Mouse (Mus musculus) liver, embryonic 12.5 days (tissue): Measurements from ENCODE around the gene Sod3. TPM values are rescaled to one million over a fixed set of nuclear protein-coding genes. Genes with fewer than 3 reads are reported as not detected.
A peak's percentile ranks its signal among the peaks of the same experiment; 100 is the strongest.

ENCODE experiments used
- ATAC-seq: fragments of 200-750 bp; cut with Nextera tagmentation; 2 replicates; pipeline ENCODE4 v1.8.0; 2017; ENCODE audit warnings: moderate number of reproducible peaks, mild to moderate bottlenecking, moderate library complexity
- H3K27ac ChIP-seq: fragments of 300-500 bp; sonication (generic); 2 replicates; pipeline ENCODE4 v1.5.1; 2016; ENCODE audit warnings: mild to moderate bottlenecking
- H3K27me3 ChIP-seq: fragments of 300-500 bp; sonication (generic); replicated peaks from 2 replicates; pipeline ENCODE4 v1.6.1; 2016; ENCODE audit warnings: mild to moderate bottlenecking, moderate library complexity
- H3K36me3 ChIP-seq: fragments of 300-500 bp; sonication (generic); 2 replicates; pipeline ENCODE4 v1.6.1; 2016; ENCODE audit warnings: mild to moderate bottlenecking, moderate library complexity
- H3K4me1 ChIP-seq: fragments of 300-500 bp; sonication (generic); 2 replicates; pipeline ENCODE4 v1.6.1; 2016
- H3K4me2 ChIP-seq: fragments of 300-500 bp; sonication (generic); 2 replicates; pipeline ENCODE4 v1.6.1; 2016; ENCODE audit warnings: mild to moderate bottlenecking, moderate library complexity
- H3K4me3 ChIP-seq: fragments of 300-500 bp; sonication (generic); 2 replicates; pipeline ENCODE4 v1.5.1; 2016; ENCODE audit warnings: mild to moderate bottlenecking, moderate library complexity
- H3K9ac ChIP-seq: fragments of 300-500 bp; sonication (generic); 2 replicates; pipeline ENCODE4 v1.6.1; 2016; ENCODE audit warnings: mild to moderate bottlenecking, moderate library complexity
- H3K9me3 ChIP-seq: fragments of 300-500 bp; sonication (generic); replicated peaks from 2 replicates; pipeline ENCODE4 v1.6.1; 2016; ENCODE audit warnings: mild to moderate bottlenecking, moderate library complexity
- WGBS: fragments of 180-500 bp; shearing (Covaris S2); methylation state at CpG from one replicate; pipeline ENCODE4 v1.1.7; 2016; ENCODE audit not compliant: insufficient replicate concordance; 5-methylcytosine and 5-hydroxymethylcytosine counted together
- polyA plus RNA-seq: library from polyadenylated mRNA; unstranded; fragments of >200 nt; fragmentation: Nextera tagmentation; extraction: Ambion mirVana; gene quantifications from 2 replicates; pipeline ENCODE4 v1.2.1, GENCODE M21; 2016

Gene Sod3
- polyA plus RNA-seq, 1 experiment from 2014 or later: 2.0 TPM

DNA sequence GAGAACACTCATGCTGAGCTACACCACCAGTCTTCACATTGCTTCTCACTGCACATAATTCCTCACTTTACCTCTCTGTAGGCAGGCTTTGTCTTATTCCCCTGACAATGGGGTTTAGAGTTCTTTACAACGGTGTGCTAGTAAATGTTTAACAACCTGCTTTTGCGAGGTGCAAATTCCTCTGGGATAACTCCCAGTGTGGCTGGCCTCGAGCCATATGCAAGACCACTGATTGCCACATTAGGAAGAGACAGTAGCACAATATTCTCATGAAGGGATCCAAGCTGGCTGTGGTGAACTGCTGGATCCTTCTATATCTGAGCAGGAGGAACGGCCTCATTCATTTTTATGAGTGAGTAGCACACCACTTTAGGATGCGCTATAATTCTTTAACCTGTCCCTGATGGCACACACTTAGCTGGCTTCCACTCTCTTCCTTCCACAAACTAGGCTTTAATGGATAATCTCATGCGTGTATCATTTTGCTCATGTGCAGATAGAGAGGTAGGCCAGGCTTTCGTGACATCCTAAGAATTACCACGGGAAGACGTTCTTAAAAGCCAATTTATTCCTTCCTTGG, 6.3 kb upstream of the Sod3 start:
- H3K9me3 ChIP-seq: no peaks in the 10 kb centered on the region
- peaks cover 4% of the 10 kb centered on the region; the same call in 1 of the 2 replicates for H3K4me1 ChIP-seq
- H3K4me2 ChIP-seq: no peak overlapping the region
- no peak overlapping the region for H3K9ac ChIP-seq
- no peak for ATAC-seq
- H3K4me3 ChIP-seq: no peak overlapping the region
- H3K27me3 ChIP-seq: no peaks in the 10 kb centered on the region
- no peak overlapping the region for H3K27ac ChIP-seq
- WGBS: 67% methylated on average over 9 of the region's 9 CpGs
- H3K36me3 ChIP-seq: no peaks in the 10 kb centered on the region

DNA sequence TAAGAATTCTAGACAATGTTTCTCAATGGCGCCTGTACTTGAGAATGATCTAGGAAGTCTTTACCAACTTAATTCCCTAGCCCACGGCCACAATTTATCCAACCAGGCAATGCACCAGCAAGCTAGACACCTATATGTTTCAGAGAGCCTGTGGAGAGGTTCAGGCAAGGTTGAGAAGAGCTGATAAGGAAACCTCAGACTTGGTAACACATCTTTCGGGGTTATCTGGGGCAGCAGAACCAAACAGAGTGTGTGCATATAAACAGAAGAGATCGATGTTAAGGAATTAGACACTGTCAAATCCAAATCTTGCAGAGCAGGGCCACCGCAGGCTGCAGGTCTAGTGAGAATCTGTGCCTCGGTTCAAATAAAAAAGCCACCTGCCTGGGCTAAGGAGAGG, 5.5 kb upstream of the Sod3 start:
- H3K9me3 ChIP-seq: no peaks in the 10 kb centered on the region
- no peak overlapping the region for H3K9ac ChIP-seq
- no peaks in the 10 kb centered on the region for H3K27me3 ChIP-seq
- H3K4me3 ChIP-seq: no peak overlapping the region
- WGBS: 30% methylated on average over 6 of the region's 6 CpGs
- H3K36me3 ChIP-seq: no peaks in the 10 kb centered on the region
- no peak overlapping the region for H3K4me2 ChIP-seq
- H3K4me1 ChIP-seq: peaks cover 4% of the 10 kb centered on the region; the same call in 1 of the 2 replicates
- ATAC-seq: no peak
- no peak overlapping the region for H3K27ac ChIP-seq

DNA sequence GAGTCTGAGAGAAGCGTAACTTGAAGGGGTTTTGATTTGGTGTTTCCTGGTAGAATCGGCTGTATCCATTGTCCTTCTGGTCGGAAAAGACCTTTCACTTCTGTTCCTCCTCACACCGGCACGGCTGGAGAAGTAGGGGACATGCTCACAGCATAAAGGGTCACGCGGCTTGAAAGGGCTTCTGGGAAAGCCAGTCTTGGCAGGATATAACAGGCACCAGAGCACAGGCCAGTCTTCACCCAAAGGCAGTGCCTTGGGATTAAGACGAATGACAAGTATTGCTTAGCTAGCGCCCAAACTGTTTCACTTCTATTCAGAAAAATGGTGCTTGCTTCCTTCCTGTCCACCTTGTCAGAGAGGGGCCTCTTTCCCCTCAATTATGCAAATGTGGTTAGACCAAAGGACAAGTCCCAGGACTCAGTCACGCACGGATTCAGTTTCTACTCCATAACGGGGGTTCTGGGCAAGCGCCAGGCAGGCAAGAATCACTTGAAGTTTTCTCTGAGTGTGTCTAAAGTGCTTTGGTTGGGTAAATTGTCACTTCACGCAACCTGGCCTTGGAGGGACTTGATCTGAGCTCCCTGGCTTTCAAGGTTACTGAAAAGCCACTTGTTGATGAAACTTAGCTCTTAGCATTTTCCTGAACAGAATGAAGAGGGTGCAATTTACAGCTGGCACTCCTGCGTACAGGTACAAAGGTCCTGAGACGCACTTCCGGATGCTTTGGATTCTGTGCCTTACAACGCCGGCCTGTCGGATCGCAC, 3.1 kb upstream of the Sod3 start:
- no peak overlapping the region for H3K4me3 ChIP-seq
- H3K9ac ChIP-seq: no peak overlapping the region
- H3K27me3 ChIP-seq: no peaks in the 10 kb centered on the region
- peaks cover 4% of the 10 kb centered on the region; the same call in 1 of the 2 replicates for H3K4me1 ChIP-seq
- no peaks in the 10 kb centered on the region for H3K9me3 ChIP-seq
- ATAC-seq: no peak
- H3K36me3 ChIP-seq: no peaks in the 10 kb centered on the region
- 60% methylated on average over 21 of the region's 21 CpGs for WGBS
- no peak overlapping the region for H3K4me2 ChIP-seq
- peak overlapping the region; percentile 14; the same call in 1 of the 2 replicates for H3K27ac ChIP-seq

GRCm38 (mm10) chr5:52362776-52363467, 669 bp upstream of the Sod3 start:
- WGBS: 70% methylated on average over 6 of the region's 6 CpGs
- Histone ChIP-seq H3K4me3 (no peak overlapping the region), H3K27me3 (peaks cover 9% of the 10 kb centered on the region), H3K9ac (no peak overlapping the region), H3K27ac (no peak overlapping the region), H3K4me2 (no peak overlapping the region), H3K4me1 (peaks cover 4% of the 10 kb centered on the region; the same call in 1 of the 2 replicates), H3K36me3 (no peaks in the 10 kb centered on the region), H3K9me3 (no peaks in the 10 kb centered on the region)
- no peak for ATAC-seq

DNA sequence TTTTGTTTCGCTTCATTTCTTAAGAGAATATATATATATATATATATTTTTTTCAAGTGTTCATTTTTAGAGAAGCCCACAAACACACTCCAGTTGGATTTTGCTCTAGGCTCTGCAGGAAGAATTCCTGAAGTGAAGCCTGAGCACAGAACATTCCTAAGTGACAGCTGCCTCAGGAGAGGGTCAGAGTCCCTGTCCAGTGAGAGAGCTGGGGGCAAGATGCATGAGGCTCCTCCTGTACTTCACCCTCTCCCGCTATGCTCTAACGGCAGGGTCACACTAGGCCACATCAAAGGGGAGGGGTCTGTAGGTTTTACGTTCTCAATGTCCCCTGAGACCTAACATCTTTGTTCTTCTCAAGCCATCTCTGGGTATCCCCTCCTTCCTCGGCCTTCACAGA, 930 bp downstream of the Sod3 start:
- no peaks in the 10 kb centered on the region for H3K36me3 ChIP-seq
- no peaks in the 10 kb centered on the region for H3K9me3 ChIP-seq
- WGBS: 62% methylated on average over 5 of the region's 5 CpGs
- ATAC-seq: no peak
- H3K4me2 ChIP-seq: no peak overlapping the region
- H3K4me1 ChIP-seq: peaks cover 4% of the 10 kb centered on the region; the same call in 1 of the 2 replicates
- no peak overlapping the region for H3K9ac ChIP-seq
- no peak overlapping the region for H3K4me3 ChIP-seq
- peaks cover 22% of the 10 kb centered on the region for H3K27me3 ChIP-seq
- H3K27ac ChIP-seq: no peak overlapping the region

- no peaks in the 10 kb centered on the region for H3K9me3 ChIP-seq
- no peaks in the 10 kb centered on the region for H3K36me3 ChIP-seq
- H3K27me3 ChIP-seq: peaks cover 22% of the 10 kb centered on the region
- H3K9ac ChIP-seq: no peak overlapping the region
- H3K27ac ChIP-seq: no peak overlapping the region
- WGBS: 74% methylated on average over 5 of the region's 5 CpGs
- H3K4me3 ChIP-seq: no peak overlapping the region
- ATAC-seq: no peak
- peaks cover under 1% of the 10 kb centered on the region; the same call in 1 of the 2 replicates for H3K4me1 ChIP-seq
- H3K4me2 ChIP-seq: no peak overlapping the region
Measured at GRCm38 (mm10) chr5:52365930-52366329, 2.3 kb downstream of the Sod3 start.

DNA sequence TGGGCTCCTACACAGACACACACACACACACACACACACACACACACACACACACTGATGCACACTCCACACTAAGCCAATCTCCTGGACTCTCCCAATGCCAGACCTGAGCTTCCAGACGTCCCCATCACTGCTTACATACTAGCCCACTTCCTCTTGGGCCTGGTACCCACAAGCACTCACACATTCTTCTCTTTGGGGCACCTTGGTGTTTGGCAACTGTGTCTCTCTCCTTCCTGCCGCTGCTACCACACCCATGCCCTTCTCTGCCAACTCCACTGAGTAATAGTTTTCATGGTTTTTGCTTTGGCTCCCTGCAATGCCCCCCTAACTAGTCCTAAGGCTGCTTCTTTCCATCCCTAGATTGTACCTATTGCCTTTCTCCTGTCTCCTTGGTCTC, 3.1 kb downstream of the Sod3 start:
- no peak for ATAC-seq
- H3K4me3 ChIP-seq: no peak overlapping the region
- peaks cover 22% of the 10 kb centered on the region for H3K27me3 ChIP-seq
- no peak overlapping the region for H3K9ac ChIP-seq
- H3K4me2 ChIP-seq: no peak overlapping the region
- H3K27ac ChIP-seq: no peak overlapping the region
- 55% methylated on average over 2 of the region's 2 CpGs for WGBS
- H3K4me1 ChIP-seq: no peaks in the 10 kb centered on the region
- no peaks in the 10 kb centered on the region for H3K36me3 ChIP-seq
- no peaks in the 10 kb centered on the region for H3K9me3 ChIP-seq

DNA sequence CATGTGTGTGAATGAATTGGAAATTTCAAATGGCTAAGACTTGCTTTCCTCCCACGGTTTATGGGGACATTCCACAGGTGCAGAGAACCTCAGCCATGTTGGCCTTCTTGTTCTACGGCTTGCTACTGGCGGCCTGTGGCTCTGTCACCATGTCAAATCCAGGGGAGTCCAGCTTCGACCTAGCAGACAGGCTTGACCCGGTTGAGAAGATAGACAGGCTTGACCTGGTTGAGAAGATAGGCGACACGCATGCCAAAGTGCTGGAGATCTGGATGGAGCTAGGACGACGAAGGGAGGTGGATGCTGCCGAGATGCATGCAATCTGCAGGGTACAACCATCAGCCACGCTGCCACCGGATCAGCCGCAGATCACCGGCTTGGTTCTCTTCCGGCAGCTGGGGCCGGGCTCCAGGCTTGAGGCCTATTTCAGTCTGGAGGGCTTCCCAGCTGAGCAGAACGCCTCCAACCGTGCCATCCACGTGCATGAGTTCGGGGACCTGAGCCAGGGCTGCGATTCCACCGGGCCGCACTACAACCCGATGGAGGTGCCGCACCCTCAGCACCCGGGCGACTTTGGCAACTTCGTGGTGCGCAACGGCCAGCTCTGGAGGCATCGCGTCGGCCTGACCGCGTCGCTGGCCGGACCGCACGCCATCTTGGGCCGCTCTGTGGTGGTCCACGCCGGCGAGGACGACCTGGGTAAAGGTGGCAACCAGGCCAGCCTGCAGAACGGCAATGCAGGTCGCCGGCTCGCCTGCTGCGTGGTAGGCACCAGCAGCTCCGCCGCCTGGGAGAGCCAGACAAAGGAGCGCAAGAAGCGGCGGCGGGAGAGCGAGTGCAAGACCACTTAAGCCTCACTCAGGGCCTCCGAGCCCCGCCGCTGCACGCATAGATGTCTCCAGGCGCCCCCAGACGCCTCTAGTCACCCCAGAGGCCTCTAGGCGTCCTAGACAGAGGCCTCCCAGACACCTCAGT, 4.6 kb downstream of the Sod3 start:
- Histone ChIP-seq H3K9me3 (no peaks in the 10 kb centered on the region), H3K4me3 (no peak overlapping the region), H3K4me2 (no peak overlapping the region), H3K36me3 (no peaks in the 10 kb centered on the region), H3K27me3 (peaks cover 22% of the 10 kb centered on the region), H3K4me1 (no peaks in the 10 kb centered on the region), H3K9ac (no peak overlapping the region), H3K27ac (no peak overlapping the region)
- WGBS: 30% methylated on average over 63 of the region's 63 CpGs
- ATAC-seq: no peak

DNA sequence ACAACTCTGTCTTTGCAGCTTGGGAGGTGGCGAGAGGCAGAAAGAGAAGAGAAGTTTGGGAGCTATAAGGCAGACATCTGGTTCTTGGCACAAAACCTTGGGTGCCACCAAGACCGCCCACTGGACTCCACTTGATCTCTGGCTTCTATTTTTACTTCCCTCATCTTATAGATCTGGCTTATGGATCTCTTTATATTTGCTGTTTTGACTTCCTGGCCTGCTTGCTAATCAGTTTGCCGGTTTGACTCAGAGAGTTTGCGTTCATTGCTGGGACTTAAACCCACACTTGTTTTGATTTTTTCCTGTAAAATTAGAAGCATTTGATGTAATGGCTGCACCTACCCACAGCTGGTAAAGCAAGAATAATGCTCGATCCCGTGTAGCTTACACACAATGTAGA, 7.3 kb downstream of the Sod3 start:
- Histone ChIP-seq H3K4me2 (no peak overlapping the region), H3K4me1 (no peaks in the 10 kb centered on the region), H3K27ac (no peak overlapping the region), H3K27me3 (peaks cover 22% of the 10 kb centered on the region), H3K9me3 (no peaks in the 10 kb centered on the region), H3K4me3 (no peak overlapping the region), H3K36me3 (no peaks in the 10 kb centered on the region), H3K9ac (no peak overlapping the region)
- ATAC-seq: no peak
- 73% methylated on average over 6 of the region's 6 CpGs for WGBS

DNA sequence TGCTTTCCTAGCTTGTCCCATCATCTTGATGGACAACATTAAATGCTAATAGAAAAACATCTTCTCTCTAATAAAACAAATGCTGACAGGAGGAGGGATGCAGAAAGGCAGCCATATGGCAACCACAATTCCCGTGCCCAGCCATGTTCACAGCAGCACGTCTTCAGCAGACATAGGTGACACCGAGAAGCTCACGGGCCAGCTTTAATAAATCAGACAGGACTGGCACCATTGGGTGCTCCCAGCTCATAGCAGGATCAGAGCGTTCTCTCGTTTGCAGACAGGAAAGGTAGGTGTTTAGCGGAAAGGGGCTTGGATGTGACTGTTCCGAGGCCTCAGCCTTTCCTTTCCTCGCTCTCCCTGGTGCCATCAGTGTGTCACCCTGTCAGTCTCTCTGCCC, 12.3 kb downstream of the Sod3 start:
- H3K36me3 ChIP-seq: no peaks in the 10 kb centered on the region
- ATAC-seq: no peak
- no peak overlapping the region for H3K9ac ChIP-seq
- H3K9me3 ChIP-seq: no peaks in the 10 kb centered on the region
- H3K27me3 ChIP-seq: no peaks in the 10 kb centered on the region
- H3K4me2 ChIP-seq: no peak overlapping the region
- no peak overlapping the region for H3K4me3 ChIP-seq
- H3K27ac ChIP-seq: no peak overlapping the region
- no peaks in the 10 kb centered on the region for H3K4me1 ChIP-seq
- 73% methylated on average over 9 of the region's 9 CpGs for WGBS

DNA sequence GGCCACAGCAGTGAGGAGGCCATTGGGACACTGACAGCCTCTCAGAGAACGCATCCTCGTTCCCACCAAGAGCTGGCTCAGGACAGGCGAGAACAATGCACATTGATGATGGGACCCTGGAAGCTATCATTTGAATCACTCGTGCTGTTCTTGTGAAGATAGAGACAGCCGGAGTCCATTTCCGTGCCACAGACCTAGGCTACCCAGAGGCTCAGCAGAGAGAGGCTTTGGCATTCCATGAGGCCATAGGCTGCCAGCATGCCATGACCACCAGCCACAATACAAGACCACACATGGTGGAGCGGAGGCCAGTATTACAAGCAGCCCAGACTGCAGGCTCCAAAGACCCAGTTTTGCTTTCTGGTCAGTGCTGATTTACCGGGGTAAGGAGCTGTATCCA, 19.2 kb downstream of the Sod3 start:
- Histone ChIP-seq H3K27me3 (no peaks in the 10 kb centered on the region), H3K4me1 (no peaks in the 10 kb centered on the region), H3K9ac (no peak overlapping the region), H3K27ac (no peak overlapping the region), H3K4me2 (no peak overlapping the region), H3K9me3 (no peaks in the 10 kb centered on the region), H3K36me3 (no peaks in the 10 kb centered on the region), H3K4me3 (no peak overlapping the region)
- no peak for ATAC-seq
- WGBS: 82% methylated on average over 8 of the region's 8 CpGs
